Mouse (Mus musculus): ENCODE data around the gene Tpm4. TPM values are rescaled to one million over a fixed set of nuclear protein-coding genes. Genes with fewer than 3 reads are reported as not detected.

The Tpm4 gene
- 151 TPM for total RNA-seq (2023)

GRCm38 (mm10) chr8:72134756-72135445 is at the start of gene Tpm4:
Gene Tpm4, plus strand, starts transcription at chr8:72134975.

GRCm38 (mm10) chr8:72106740-72107139 is 28.0 kb upstream of the Tpm4 start, which contains the start of gene Olfr374:
Gene Olfr374, plus strand, starts transcription at chr8:72107040.

GRCm38 (mm10) chr8:72160707-72161697 is 26.2 kb downstream of the Tpm4 start, which contains the start of gene Rab8a:
Gene Rab8a, plus strand, starts transcription at chr8:72161200.

GRCm38 (mm10) chr8:72189417-72190214 is 54.8 kb downstream of the Tpm4 start, which contains the start of gene Hsh2d:
Gene Hsh2d, plus strand, starts transcription at chr8:72189638.

Other genes starting within 250 kb of the Tpm4 start
- 5.5 TPM for gene Zfp882, start 226.4 kb upstream of the Tpm4 start, total RNA-seq (2023)
- 8.0 TPM for gene Zfp617, start 226.3 kb upstream of the Tpm4 start, total RNA-seq (2023)
- 8.1 TPM for gene Zfp961, start 183.9 kb upstream of the Tpm4 start, total RNA-seq (2023)
- 12.9 TPM for gene Cyp4f18, start 125.3 kb upstream of the Tpm4 start, total RNA-seq (2023)
- not detected for gene Olfr372, start 93.8 kb upstream of the Tpm4 start, total RNA-seq (2023)
- gene Olfr373, start 51.8 kb upstream of the Tpm4 start, total RNA-seq (2023): 0.21 TPM
- 0.38 TPM for gene Olfr374, start 27.9 kb upstream of the Tpm4 start, total RNA-seq (2023)
- gene Rab8a, start 26.2 kb downstream of the Tpm4 start, total RNA-seq (2023): 122 TPM
- 13.5 TPM for gene Hsh2d, start 54.7 kb downstream of the Tpm4 start, total RNA-seq (2023)
- 1.2 TPM for gene Cib3, start 77.9 kb downstream of the Tpm4 start, total RNA-seq (2023)
- not detected for gene Gm11034, start 78.7 kb downstream of the Tpm4 start, total RNA-seq (2023)
- gene Fam32a, start 84.8 kb downstream of the Tpm4 start, total RNA-seq (2023): 61.6 TPM
- gene Ap1m1, start 105.0 kb downstream of the Tpm4 start, total RNA-seq (2023): 114 TPM
- 8.9 TPM for gene Gm10282, start 170.3 kb downstream of the Tpm4 start, total RNA-seq (2023)
- 1,951 TPM for gene Klf2, start 184.1 kb downstream of the Tpm4 start, total RNA-seq (2023)

All from CD4-positive naive resting alpha-beta T cell, adult 76 days (primary cell).